Mouse (Mus musculus) limb, embryonic 14.5 days (tissue): ENCODE measurements around the gene 1110008L16Rik. TPM values are rescaled to one million over a fixed set of nuclear protein-coding genes. Genes with fewer than 3 reads are reported as not detected.
A peak's percentile ranks its signal among the peaks of the same experiment; 100 is the strongest.

Source experiments
- ATAC-seq: fragments of 200-750 bp; cut with Nextera tagmentation; 2 replicates; pipeline ENCODE4 v1.8.0; 2017; ENCODE audit warnings: low read depth, moderate number of reproducible peaks, moderate TSS enrichment; ENCODE audit not compliant: low FRiP score
- DNase-seq: peaks from one replicate; pipeline ENCODE4 v3.0.0-alpha.2; 2015; ENCODE audit warnings: low spot score
- H3K27ac ChIP-seq: fragments of 300-500 bp; sonication (generic); replicated peaks from 2 replicates; pipeline ENCODE4 v1.5.1; 2014; ENCODE audit warnings: low read depth, mild to moderate bottlenecking, low read length, moderate library complexity, mixed read lengths
- H3K27me3 ChIP-seq: fragments of 300-500 bp; sonication (generic); 2 replicates; pipeline ENCODE4 v1.6.1; 2014; ENCODE audit warnings: low read length, mixed read lengths; ENCODE audit not compliant: control insufficient read depth, insufficient read depth
- H3K36me3 ChIP-seq: fragments of 300-500 bp; sonication (generic); 2 replicates; pipeline ENCODE4 v1.6.1; 2014; ENCODE audit warnings: mild to moderate bottlenecking, low read length, moderate library complexity, mixed read lengths; ENCODE audit not compliant: control insufficient read depth, insufficient read depth
- H3K4me1 ChIP-seq: fragments of 300-500 bp; sonication (generic); 2 replicates; pipeline ENCODE4 v1.6.1; 2014; ENCODE audit warnings: antibody characterized with exemption, low read length, mixed read lengths; ENCODE audit not compliant: control insufficient read depth, insufficient read depth
- H3K4me2 ChIP-seq: fragments of 300-500 bp; sonication (generic); replicated peaks from 2 replicates; pipeline ENCODE4 v1.6.1; 2014; ENCODE audit warnings: low read depth, mild to moderate bottlenecking, low read length, moderate library complexity; ENCODE audit not compliant: severe bottlenecking
- H3K4me3 ChIP-seq: fragments of 300-500 bp; sonication (generic); replicated peaks from 2 replicates; pipeline ENCODE4 v1.5.1; 2014; ENCODE audit warnings: low read length
- H3K9ac ChIP-seq: fragments of 300-500 bp; sonication (generic); 2 replicates; pipeline ENCODE4 v1.6.1; 2014; ENCODE audit warnings: mild to moderate bottlenecking, low read depth, low read length, moderate library complexity; ENCODE audit not compliant: severe bottlenecking
- H3K9me3 ChIP-seq: fragments of 300-500 bp; sonication (generic); 2 replicates; pipeline ENCODE4 v1.6.1; 2016; ENCODE audit warnings: low read length; ENCODE audit not compliant: control insufficient read depth
- POLR2A ChIP-seq: fragments of 200-500 bp; IDR thresholded peaks from 2 replicates; pipeline ENCODE4 v1.8.0; 2012; ENCODE audit warnings: inconsistent platforms, mild to moderate bottlenecking, moderate library complexity, borderline replicate concordance; ENCODE audit not compliant: insufficient read depth, insufficient read length; ENCODE audit errors: extremely low read depth
- WGBS: fragments of 180-500 bp; shearing (Covaris S2); extraction: QIAGEN DNeasy Blood & Tissue Kit; methylation state at CpG from one replicate; pipeline ENCODE4 v1.1.7; 2014; 5-methylcytosine and 5-hydroxymethylcytosine counted together
- polyA plus RNA-seq, 2 experiments: library from polyadenylated mRNA; depleted of rRNA in 1 of 2; stranded (reverse) in 1 of 2; unstranded in 1 of 2; fragments of >200 nt; fragmentation: Nextera tagmentation in 1 of 2; extraction: Ambion mirVana in 1 of 2; gene quantifications; 2 replicates each; pipeline versions ENCODE4 v1.2.1 to v1.2.3; 2012 to 2014

Gene 1110008L16Rik
- polyA plus RNA-seq, 2 experiments, result 10.5 to 12.6 TPM

DNA sequence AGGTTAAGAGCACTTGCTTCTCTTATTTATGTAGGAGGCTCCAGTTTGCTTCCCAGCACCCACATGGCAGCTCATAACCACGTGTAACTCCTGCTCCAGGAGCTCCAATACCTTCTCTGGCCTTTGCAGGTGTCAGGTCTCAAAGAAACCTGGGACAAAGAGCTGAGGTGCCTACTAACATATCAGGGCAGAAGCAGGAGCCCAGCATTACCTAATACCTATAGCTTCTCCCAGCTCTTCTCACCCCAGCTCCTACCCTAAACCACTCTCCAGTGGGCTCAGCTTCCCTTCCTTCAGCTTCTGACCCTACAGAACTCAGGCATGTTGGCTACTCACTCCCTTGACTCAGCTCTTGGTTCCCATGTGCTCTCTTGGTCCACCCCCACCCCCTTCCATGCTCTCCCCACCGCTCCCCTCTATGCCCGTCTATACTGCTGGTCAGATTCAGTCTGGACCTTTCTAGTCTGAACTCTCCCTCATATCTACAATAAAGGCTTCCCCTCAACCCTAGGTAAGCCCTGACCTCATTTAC is 1.5 kb downstream of the 1110008L16Rik start:
- no peaks in the 10 kb centered on the region for H3K9me3 ChIP-seq
- no peak overlapping the region for H3K9ac ChIP-seq
- TF ChIP-seq POLR2A, result no peak
- H3K4me1 ChIP-seq, result peaks cover 19% of the 10 kb centered on the region
- H3K27me3 ChIP-seq, result no peaks in the 10 kb centered on the region
- H3K27ac ChIP-seq, result no peak overlapping the region
- 84% methylated on average over 3 of the region's 3 CpGs for WGBS
- peak overlapping the region; percentile 68 for H3K4me2 ChIP-seq
- 0 out of 2 replicates have a peak overlapping the region, but pooled peaks have one; percentile 59 for H3K4me3 ChIP-seq
- DNase-seq, result no peak
- ATAC-seq, result no peak
- H3K36me3 ChIP-seq, result peaks cover 26% of the 10 kb centered on the region

DNA sequence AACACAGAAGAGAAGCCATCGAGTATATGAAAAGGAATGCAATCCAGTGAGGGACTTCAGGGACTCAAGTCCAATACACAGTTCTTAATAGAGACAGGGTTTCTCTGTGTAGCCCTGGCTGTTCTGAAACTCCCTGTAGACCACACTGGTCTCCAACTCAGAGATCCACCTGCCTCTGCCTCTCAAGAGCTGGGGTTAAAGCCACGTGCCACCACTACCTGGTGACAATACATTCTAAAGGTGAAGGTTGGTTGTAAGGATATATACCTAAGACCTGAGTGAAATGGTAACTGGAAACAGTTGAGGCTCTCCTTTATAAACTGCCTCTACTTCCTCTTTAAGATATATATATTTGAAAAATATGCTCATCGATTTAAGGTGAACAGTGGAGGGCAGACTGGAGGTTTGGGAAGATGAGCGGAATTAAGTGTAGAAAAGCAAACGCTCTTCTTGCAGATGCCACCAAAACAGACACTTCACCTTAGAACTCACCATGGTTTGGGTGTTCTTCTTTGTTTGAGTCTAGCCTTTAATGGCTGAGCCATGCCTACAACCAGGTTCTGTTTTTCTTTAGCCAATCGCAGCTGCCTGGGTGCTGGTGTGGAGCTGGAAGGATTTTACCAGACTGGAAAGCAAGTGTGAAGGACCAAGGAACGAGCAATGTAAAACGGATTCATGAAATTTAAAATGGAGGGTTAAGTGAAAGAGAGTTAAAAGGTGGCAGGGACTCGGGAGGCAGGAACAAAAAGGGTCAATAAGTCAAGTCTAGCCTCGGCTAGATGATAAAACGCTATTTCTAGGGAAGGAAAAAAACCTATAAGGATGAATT is 2.3 kb downstream of the 1110008L16Rik start:
- Histone ChIP-seq H3K27me3 (no peaks in the 10 kb centered on the region), H3K36me3 (peaks cover 23% of the 10 kb centered on the region), H3K4me1 (peaks cover 19% of the 10 kb centered on the region), H3K4me3 (peak overlapping the region; percentile 59), H3K9ac (peak overlapping the region; percentile 73), H3K9me3 (no peaks in the 10 kb centered on the region), H3K27ac (peak overlapping the region; percentile 92), H3K4me2 (peak overlapping the region; percentile 68)
- DNase-seq (peak; percentile 13), ATAC-seq (no peak)
- 42% methylated on average over 11 of the region's 11 CpGs for WGBS
- TF ChIP-seq POLR2A, result no peak

DNA sequence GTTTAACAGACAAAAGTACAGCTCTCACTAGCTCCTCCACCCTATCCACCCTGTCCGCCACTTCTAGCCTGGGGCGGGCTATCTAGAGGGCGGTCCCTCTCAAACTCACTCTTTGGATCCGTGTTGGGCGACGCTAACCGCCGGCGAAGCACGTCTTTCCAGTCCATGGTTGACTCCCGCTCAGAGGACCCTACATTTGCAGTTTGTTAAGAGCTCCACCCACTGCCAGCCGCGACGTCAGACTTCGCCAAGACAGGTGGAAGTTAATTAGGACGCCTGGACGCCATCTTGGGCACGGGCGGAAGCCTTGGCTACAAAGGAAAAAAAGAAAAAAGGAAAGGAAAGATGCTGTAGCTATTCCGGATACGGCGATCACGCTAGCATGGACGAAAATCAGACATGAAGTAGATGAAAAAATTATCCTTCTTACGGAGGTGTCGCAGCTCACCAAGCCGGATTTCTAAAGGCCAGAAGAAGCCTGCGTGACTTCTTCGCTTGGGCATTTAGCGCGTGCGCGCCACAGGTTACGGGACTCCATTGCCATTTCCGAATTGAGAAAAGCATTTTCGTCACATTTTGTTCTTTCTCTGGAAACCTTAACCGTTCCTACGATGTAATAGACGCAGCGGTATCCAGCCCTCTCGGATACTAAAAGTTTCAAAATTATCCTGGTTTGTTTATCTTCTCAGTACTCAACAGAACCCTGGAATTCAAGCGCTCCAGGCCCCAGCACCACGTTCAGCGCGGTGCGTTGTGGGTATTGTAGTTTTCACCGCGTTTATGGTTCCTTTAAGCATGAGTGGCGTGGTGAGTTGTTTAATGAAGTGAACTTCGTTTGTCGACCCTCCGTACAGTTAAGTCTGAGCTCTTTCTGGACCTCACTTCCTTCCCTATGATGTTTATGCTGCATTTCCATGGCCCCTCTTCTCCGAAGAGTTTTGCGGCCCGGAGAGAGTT is 3.4 kb downstream of the 1110008L16Rik start, which contains the start of gene Ppp2r3c:
TSS of gene Ppp2r3c (minus strand) at position 514 of the 957 bp plus-strand sequence.
- TF ChIP-seq POLR2A, result peak; percentile 77; the same call in 1 of the 2 replicates
- DNase-seq (peak; percentile 96), ATAC-seq (peak; percentile 96)
- Histone ChIP-seq H3K4me2 (peak within 1 kb of the TSS; percentile 68), H3K27ac (peak within 1 kb of the TSS; percentile 92), H3K9ac (peak within 1 kb of the TSS; percentile 73), H3K4me1 (peaks cover 19% of the 10 kb centered on the region), H3K9me3 (no peaks in the 10 kb centered on the region), H3K4me3 (peak within 1 kb of the TSS; percentile 59), H3K36me3 (peaks cover 14% of the 10 kb centered on the region), H3K27me3 (no peaks in the 10 kb centered on the region)
- WGBS, result under 1% methylated on average over 55 of the region's 55 CpGs

DNA sequence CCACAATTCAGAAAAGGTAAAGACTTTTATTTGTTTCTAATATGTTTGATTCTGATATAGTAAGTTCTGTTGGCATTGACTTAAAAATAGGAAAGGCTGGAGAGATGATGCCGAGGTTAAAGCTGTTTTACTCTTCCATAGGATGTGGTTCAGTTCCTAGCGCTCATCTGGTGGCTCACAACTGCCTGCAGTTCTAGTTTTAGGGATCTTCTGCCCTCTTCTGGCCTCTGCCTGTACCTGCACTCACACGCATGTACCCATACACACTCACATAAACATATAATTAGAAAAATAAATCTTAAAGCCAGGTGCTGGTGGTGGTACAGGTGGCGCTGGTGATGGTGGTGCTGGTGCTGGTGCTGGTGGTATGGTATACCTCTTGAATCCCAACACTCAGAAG is 7.0 kb downstream of the 1110008L16Rik start:
- Histone ChIP-seq H3K27me3 (no peaks in the 10 kb centered on the region), H3K9me3 (no peaks in the 10 kb centered on the region), H3K4me1 (peaks cover 11% of the 10 kb centered on the region), H3K27ac (no peak overlapping the region), H3K4me2 (no peak overlapping the region), H3K4me3 (no peak overlapping the region), H3K9ac (no peak overlapping the region), H3K36me3 (peaks cover 17% of the 10 kb centered on the region)
- ATAC-seq (no peak), DNase-seq (no peak)
- WGBS, result 89% methylated on average over 4 of the region's 4 CpGs
- no peak for TF ChIP-seq POLR2A

DNA sequence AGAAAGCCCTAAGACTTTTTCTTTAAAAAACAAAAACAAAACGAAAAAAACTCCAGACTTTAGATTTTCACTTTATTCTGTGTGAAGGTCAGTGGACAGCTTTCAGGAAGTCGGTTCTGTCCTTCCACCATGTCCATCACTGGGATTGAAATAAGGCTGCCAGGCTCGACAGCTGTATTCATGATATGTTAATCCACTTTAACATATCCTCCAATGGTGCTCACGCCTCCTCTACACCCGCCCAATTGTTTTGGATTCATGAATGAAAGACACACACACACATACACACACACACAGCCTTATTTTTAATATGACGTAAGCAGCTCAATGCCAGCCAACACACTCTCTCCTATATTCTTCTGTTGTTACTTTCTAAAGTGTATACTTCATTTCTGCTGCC is 8.2 kb downstream of the 1110008L16Rik start:
- ATAC-seq (no peak), DNase-seq (no peak)
- WGBS, result 88% methylated on average over 6 of the region's 6 CpGs
- Histone ChIP-seq H3K9ac (no peak overlapping the region), H3K27ac (no peak overlapping the region), H3K4me2 (no peak overlapping the region), H3K9me3 (no peaks in the 10 kb centered on the region), H3K36me3 (peaks cover 18% of the 10 kb centered on the region), H3K27me3 (no peaks in the 10 kb centered on the region), H3K4me3 (no peak overlapping the region), H3K4me1 (peaks cover 5% of the 10 kb centered on the region)
- no peak for TF ChIP-seq POLR2A
